Mouse (Mus musculus) lung, postnatal 0 days (tissue): ENCODE measurements around the gene Slc25a53. TPM values are rescaled to one million over a fixed set of nuclear protein-coding genes. Genes with fewer than 3 reads are reported as not detected.

Experiments used
- ATAC-seq: fragments of 200-750 bp; cut with Nextera tagmentation; 2 replicates; pipeline ENCODE4 v1.8.0; 2017; ENCODE audit warnings: moderate library complexity
- DNase-seq: peaks from one replicate; pipeline ENCODE4 v3.0.0-alpha.2; 2016; ENCODE audit warnings: low spot score
- H3K27ac ChIP-seq: fragments of 300-500 bp; sonication (generic); 2 replicates; pipeline ENCODE4 v1.5.1; 2014; ENCODE audit warnings: antibody characterized with exemption, mild to moderate bottlenecking, low read length, mixed read lengths
- H3K27me3 ChIP-seq: fragments of 300-500 bp; sonication (generic); replicated peaks from 2 replicates; pipeline ENCODE4 v1.6.1; 2014; ENCODE audit warnings: low read length, mixed read lengths; ENCODE audit not compliant: insufficient read depth
- H3K36me3 ChIP-seq: fragments of 300-500 bp; sonication (generic); 2 replicates; pipeline ENCODE4 v1.6.1; 2014; ENCODE audit warnings: low read length, mixed read lengths; ENCODE audit not compliant: insufficient read depth
- H3K4me1 ChIP-seq: fragments of 300-500 bp; sonication (generic); 2 replicates; pipeline ENCODE4 v1.6.1; 2014; ENCODE audit warnings: antibody characterized with exemption, low read depth, low read length, mixed read lengths; ENCODE audit not compliant: insufficient read depth
- H3K4me2 ChIP-seq: fragments of 300-500 bp; sonication (generic); replicated peaks from 2 replicates; pipeline ENCODE4 v1.6.1; 2014; ENCODE audit warnings: low read depth, mild to moderate bottlenecking, low read length, moderate library complexity, mixed read lengths
- H3K4me3 ChIP-seq: fragments of 300-500 bp; sonication (generic); 2 replicates; pipeline ENCODE4 v1.5.1; 2014; ENCODE audit warnings: low read depth, low read length
- H3K9ac ChIP-seq: fragments of 300-500 bp; sonication (generic); replicated peaks from 2 replicates; pipeline ENCODE4 v1.6.1; 2014; ENCODE audit warnings: low read depth, mild to moderate bottlenecking
- H3K9me3 ChIP-seq: fragments of 300-500 bp; sonication (generic); 2 replicates; pipeline ENCODE4 v1.6.1; 2016; ENCODE audit warnings: low read length, mixed read lengths
- CTCF ChIP-seq: IDR thresholded peaks from 2 replicates; pipeline ENCODE4 v1.5.1; 2016; ENCODE audit warnings: antibody characterized with exemption, mild to moderate bottlenecking
- EP300 ChIP-seq: IDR thresholded peaks from 2 replicates; pipeline ENCODE4 v1.6.1; 2016; ENCODE audit warnings: antibody characterized with exemption, mild to moderate bottlenecking, control low read depth
- WGBS: fragments of 180-500 bp; shearing (Covaris S2); extraction: QIAGEN DNeasy Blood & Tissue Kit; methylation state at CpG from one replicate; pipeline ENCODE4 v1.1.7; 2014; 5-methylcytosine and 5-hydroxymethylcytosine counted together
- polyA plus RNA-seq: library from polyadenylated mRNA; unstranded; fragments of >200 nt; fragmentation: Nextera tagmentation; extraction: Ambion mirVana; gene quantifications from 2 replicates; pipeline ENCODE4 v1.2.1, GENCODE M21; 2015

Gene Slc25a53
- polyA plus RNA-seq, 1 experiment from 2014 or later = 9.0 TPM

DNA sequence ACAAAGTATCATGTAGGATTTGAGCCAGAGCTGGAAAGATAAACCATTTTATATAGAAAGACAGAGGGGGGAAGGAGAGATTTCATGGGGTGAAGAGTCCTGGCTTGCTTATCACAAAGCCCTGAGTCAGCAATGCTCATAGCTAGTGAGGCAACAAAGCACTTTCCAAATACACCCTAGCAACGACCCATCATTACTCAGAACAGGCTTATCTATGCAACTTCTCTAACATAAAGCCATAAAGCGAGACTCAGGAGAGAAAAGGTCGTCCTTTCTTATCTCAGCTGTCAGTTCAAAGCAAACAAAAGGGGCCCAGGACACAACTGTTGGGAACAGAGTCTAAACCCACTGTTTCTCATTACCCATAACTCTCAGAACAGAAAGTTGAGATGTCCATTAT lies 100.1 kb downstream of the Slc25a53 start:
- ATAC-seq = no peak
- H3K4me3 ChIP-seq = no peak overlapping the region
- no peak overlapping the region for H3K9ac ChIP-seq
- no peak overlapping the region for H3K27ac ChIP-seq
- H3K4me1 ChIP-seq = no peaks in the 10 kb centered on the region
- H3K9me3 ChIP-seq = no peaks in the 10 kb centered on the region
- no peak for TF ChIP-seq CTCF
- no peak for TF ChIP-seq EP300
- no peaks in the 10 kb centered on the region for H3K36me3 ChIP-seq
- H3K27me3 ChIP-seq = no peaks in the 10 kb centered on the region
- DNase-seq = no peak
- H3K4me2 ChIP-seq = no peak overlapping the region
- WGBS = 4% methylated on average over 3 of the region's 3 CpGs

Other genes with a start within 250 kb of the Slc25a53 start
- gene Plp1, start 215.6 kb downstream of the Slc25a53 start, polyA plus RNA-seq = 0.84 and 1.6 TPM in 2 replicates
- gene Rab9b, start 169.5 kb downstream of the Slc25a53 start, polyA plus RNA-seq = 0.02 and 0.04 TPM in 2 replicates
- not detected in 2 replicates for gene H2bfm, start 111.0 kb downstream of the Slc25a53 start, polyA plus RNA-seq
- gene Tmsb15b2, start 62.8 kb downstream of the Slc25a53 start, polyA plus RNA-seq = 15.2 and 19.8 TPM in 2 replicates
- gene Tmsb15l, start 61.4 kb downstream of the Slc25a53 start, polyA plus RNA-seq = 0.95 TPM in 1 of 2 replicates, not detected in the other
- gene Tmsb15b1, start 61.4 kb downstream of the Slc25a53 start, polyA plus RNA-seq = 12.8 and 15.3 TPM in 2 replicates
- 0.88 and 1.5 TPM in 2 replicates for gene Zcchc18, start 45.1 kb downstream of the Slc25a53 start, polyA plus RNA-seq
- gene Fam199x, start 11.3 kb upstream of the Slc25a53 start, polyA plus RNA-seq = 5.7 and 6.7 TPM in 2 replicates
- not detected in 2 replicates for gene Esx1, start 83.8 kb upstream of the Slc25a53 start, polyA plus RNA-seq